8 mouse cellular contexts compared by ENCODE assay signal in genomic region chr3:108572309-108573010, GRCm38 (mm10). TPM values are rescaled to one million over a fixed set of nuclear protein-coding genes. Genes with fewer than 3 reads are reported as not detected.
DNase-seq lines count a peak whose midpoint lies in the region; ATAC-seq and TF ChIP-seq lines count a peak whose summit lies in the region.

No protein-coding gene starts in this region.

- H3K4me3 ChIP-seq in lung, embryonic 14.5 days (ENCODE audit: low read depth, low read length) = peak overlapping the region; percentile 58
- H3K4me3 ChIP-seq in embryonic facial prominence, embryonic 12.5 days = peak overlapping the region; percentile 61
- H3K4me3 ChIP-seq in intestine, embryonic 16.5 days (ENCODE audit: low read length) = peak overlapping the region; percentile 72
- H3K4me3 ChIP-seq in neural tube, embryonic 15.5 days (replicated peaks) = peak overlapping the region; percentile 59

- DNase-seq in lung, embryonic 14.5 days = peak; percentile 31
- no peak for DNase-seq in lung, postnatal 14 days
- DNase-seq in right cerebral cortex, postnatal 10 days (ENCODE audit: low spot score in 2 of 2) = no peak
- DNase-seq in left cerebral cortex, postnatal 14 days (ENCODE audit: low spot score in 2 of 2) = no peak
- DNase-seq in cerebellum, adult 9-11 months = no peak

- H3K4me1 ChIP-seq in lung, embryonic 14.5 days (ENCODE audit: insufficient read depth) = 0 out of 2 replicates have a peak, but pooled peaks cover 3% of the 10 kb centered on the region
- H3K4me1 ChIP-seq in embryonic facial prominence, embryonic 12.5 days = peaks cover 14% of the 10 kb centered on the region
- peaks cover 7% of the 10 kb centered on the region; the same call in 1 of the 2 replicates for H3K4me1 ChIP-seq in intestine, embryonic 16.5 days (ENCODE audit: control insufficient read depth, insufficient read depth, low read length)
- peaks cover 20% of the 10 kb centered on the region for H3K4me1 ChIP-seq in neural tube, embryonic 15.5 days

- H3K36me3 ChIP-seq in lung, embryonic 14.5 days (ENCODE audit: insufficient read depth) = no peaks in the 10 kb centered on the region
- no peaks in the 10 kb centered on the region for H3K36me3 ChIP-seq in embryonic facial prominence, embryonic 12.5 days
- H3K36me3 ChIP-seq in intestine, embryonic 16.5 days (ENCODE audit: control insufficient read depth, insufficient read depth, low read length) = no peaks in the 10 kb centered on the region
- no peaks in the 10 kb centered on the region for H3K36me3 ChIP-seq in neural tube, embryonic 15.5 days

- intact Hi-C loops in left cerebral cortex, postnatal 14 days (cut with DNase I) = no loop called here

- peak overlapping the region; percentile 60 for H3K4me2 ChIP-seq in lung, embryonic 14.5 days
- H3K4me2 ChIP-seq in embryonic facial prominence, embryonic 12.5 days (replicated peaks) = peak overlapping the region; percentile 58
- H3K4me2 ChIP-seq in intestine, embryonic 16.5 days (ENCODE audit: low read depth, low read length) = peak overlapping the region; percentile 74
- peak overlapping the region; percentile 80 for H3K4me2 ChIP-seq in neural tube, embryonic 15.5 days

- no peak for ATAC-seq in lung, embryonic 14.5 days (ENCODE audit: insufficient read depth)
- ATAC-seq in embryonic facial prominence, embryonic 12.5 days (ENCODE audit: insufficient number of reproducible peaks, insufficient read depth, low FRiP score, low TSS enrichment) = no peak
- no peak for ATAC-seq in intestine, embryonic 16.5 days
- ATAC-seq in neural tube, embryonic 15.5 days (ENCODE audit: low FRiP score) = no peak

- no peak for TF ChIP-seq CTCF in lung, embryonic 14.5 days (IDR thresholded peaks at IDR 0.05; ENCODE audit: low read depth)

- no peaks in the 10 kb centered on the region for H3K9me3 ChIP-seq in lung, embryonic 14.5 days (ENCODE audit: low read depth, low read length)
- H3K9me3 ChIP-seq in embryonic facial prominence, embryonic 12.5 days = no peaks in the 10 kb centered on the region
- no peaks in the 10 kb centered on the region for H3K9me3 ChIP-seq in intestine, embryonic 16.5 days (ENCODE audit: control insufficient read depth, low read length)
- H3K9me3 ChIP-seq in neural tube, embryonic 15.5 days (replicated peaks) = no peaks in the 10 kb centered on the region

- no peak overlapping the region for H3K27ac ChIP-seq in lung, embryonic 14.5 days (ENCODE audit: low read depth)
- no peak overlapping the region for H3K27ac ChIP-seq in embryonic facial prominence, embryonic 12.5 days
- H3K27ac ChIP-seq in intestine, embryonic 16.5 days (ENCODE audit: low read length) = 0 out of 2 replicates have a peak overlapping the region, but pooled peaks have one; percentile 29
- H3K27ac ChIP-seq in neural tube, embryonic 15.5 days (replicated peaks) = peak overlapping the region; percentile 82

- H3K27me3 ChIP-seq in lung, embryonic 14.5 days (ENCODE audit: insufficient read depth, low read length) = no peaks in the 10 kb centered on the region
- no peaks in the 10 kb centered on the region for H3K27me3 ChIP-seq in embryonic facial prominence, embryonic 12.5 days
- H3K27me3 ChIP-seq in intestine, embryonic 16.5 days (replicated peaks; ENCODE audit: control insufficient read depth, insufficient read depth, low read length) = no peaks in the 10 kb centered on the region
- H3K27me3 ChIP-seq in neural tube, embryonic 15.5 days (replicated peaks) = no peaks in the 10 kb centered on the region

- H3K9ac ChIP-seq in lung, embryonic 14.5 days = peak overlapping the region; percentile 63
- H3K9ac ChIP-seq in embryonic facial prominence, embryonic 12.5 days = peak overlapping the region; percentile 65
- peak overlapping the region; percentile 79 for H3K9ac ChIP-seq in intestine, embryonic 16.5 days (ENCODE audit: low read depth, low read length)
- peak overlapping the region; percentile 68 for H3K9ac ChIP-seq in neural tube, embryonic 15.5 days (replicated peaks)

- WGBS in lung, embryonic 14.5 days = 43% methylated on average over 18 of the region's 18 CpGs
- WGBS in embryonic facial prominence, embryonic 12.5 days = 43% methylated on average over 18 of the region's 18 CpGs
- WGBS in intestine, embryonic 16.5 days = 45% methylated on average over 18 of the region's 18 CpGs
- WGBS in neural tube, embryonic 15.5 days = 34% methylated on average over 18 of the region's 18 CpGs

RNA-seq across cellular contexts. Expression of gene Taf13, which starts 1.0 kb away (rescaled TPM):
- 38.5 and 38.9 TPM in 2 replicates for polyA plus RNA-seq in lung, embryonic 14.5 days (2014; fragmentation: Nextera tagmentation; extraction: Ambion mirVana)
- polyA plus RNA-seq in embryonic facial prominence, embryonic 12.5 days (2016; fragmentation: Nextera tagmentation; extraction: Ambion mirVana) = 51.7 and 52.3 TPM in 2 replicates
- polyA plus RNA-seq in intestine, embryonic 16.5 days (2015; fragmentation: Nextera tagmentation; extraction: Ambion mirVana) = 34.2 and 36.2 TPM in 2 replicates
- polyA plus RNA-seq in neural tube, embryonic 15.5 days (2015; fragmentation: Nextera tagmentation; extraction: Ambion mirVana) = 43.7 and 46.5 TPM in 2 replicates
- 10 to 100 TPM; 30.2 to 36.0 TPM for total RNA-seq in left cerebral cortex, postnatal 14 days (2021)

RNA-seq across cellular contexts. Expression of gene Tmem167b, which starts 10.2 kb away (rescaled TPM):
- 41.6 and 43.6 TPM in 2 replicates for polyA plus RNA-seq in lung, embryonic 14.5 days (2014; fragmentation: Nextera tagmentation; extraction: Ambion mirVana)
- 44.0 and 45.1 TPM in 2 replicates for polyA plus RNA-seq in embryonic facial prominence, embryonic 12.5 days (2016; fragmentation: Nextera tagmentation; extraction: Ambion mirVana)
- 34.4 and 34.9 TPM in 2 replicates for polyA plus RNA-seq in intestine, embryonic 16.5 days (2015; fragmentation: Nextera tagmentation; extraction: Ambion mirVana)
- 46.3 and 47.5 TPM in 2 replicates for polyA plus RNA-seq in neural tube, embryonic 15.5 days (2015; fragmentation: Nextera tagmentation; extraction: Ambion mirVana)
- 10 to 100 TPM; 36.3 to 39.0 TPM for total RNA-seq in left cerebral cortex, postnatal 14 days (2021)

RNA-seq across cellular contexts. Expression of gene Wdr47, which starts 18.6 kb away (rescaled TPM):
- 9.2 and 10.7 TPM in 2 replicates for polyA plus RNA-seq in lung, embryonic 14.5 days (2014; fragmentation: Nextera tagmentation; extraction: Ambion mirVana)
- polyA plus RNA-seq in embryonic facial prominence, embryonic 12.5 days (2016; fragmentation: Nextera tagmentation; extraction: Ambion mirVana) = 17.5 and 17.6 TPM in 2 replicates
- polyA plus RNA-seq in intestine, embryonic 16.5 days (2015; fragmentation: Nextera tagmentation; extraction: Ambion mirVana) = 6.4 and 7.1 TPM in 2 replicates
- polyA plus RNA-seq in neural tube, embryonic 15.5 days (2015; fragmentation: Nextera tagmentation; extraction: Ambion mirVana) = 80.5 and 94.7 TPM in 2 replicates
- 100 to 1,000 TPM; 131 to 147 TPM for total RNA-seq in left cerebral cortex, postnatal 14 days (2021)

RNA-seq across cellular contexts. Expression of gene 5330417C22Rik, which starts 36.1 kb away (rescaled TPM):
- polyA plus RNA-seq in lung, embryonic 14.5 days (2014; fragmentation: Nextera tagmentation; extraction: Ambion mirVana) = 9.0 and 13.3 TPM in 2 replicates
- 0.67 and 1.3 TPM in 2 replicates for polyA plus RNA-seq in embryonic facial prominence, embryonic 12.5 days (2016; fragmentation: Nextera tagmentation; extraction: Ambion mirVana)
- 15.5 and 18.0 TPM in 2 replicates for polyA plus RNA-seq in intestine, embryonic 16.5 days (2015; fragmentation: Nextera tagmentation; extraction: Ambion mirVana)
- polyA plus RNA-seq in neural tube, embryonic 15.5 days (2015; fragmentation: Nextera tagmentation; extraction: Ambion mirVana) = 12.1 and 15.8 TPM in 2 replicates
- 10 to 100 TPM; 26.9 to 31.9 TPM for total RNA-seq in left cerebral cortex, postnatal 14 days (2021)

RNA-seq across cellular contexts. Expression of gene 1700013F07Rik, which starts 38.5 kb away (rescaled TPM):
- 0.28 and 0.68 TPM in 2 replicates for polyA plus RNA-seq in lung, embryonic 14.5 days (2014; fragmentation: Nextera tagmentation; extraction: Ambion mirVana)
- polyA plus RNA-seq in embryonic facial prominence, embryonic 12.5 days (2016; fragmentation: Nextera tagmentation; extraction: Ambion mirVana) = 0.26 and 0.37 TPM in 2 replicates
- polyA plus RNA-seq in intestine, embryonic 16.5 days (2015; fragmentation: Nextera tagmentation; extraction: Ambion mirVana) = not detected in 2 replicates
- 0.87 and 1.2 TPM in 2 replicates for polyA plus RNA-seq in neural tube, embryonic 15.5 days (2015; fragmentation: Nextera tagmentation; extraction: Ambion mirVana)
- total RNA-seq in left cerebral cortex, postnatal 14 days (2021) = 1 to 10 TPM; 1.4 to 1.8 TPM

Comparison
In these comparisons a context has a peak if more than half of its experiments do, and no peak if none do; other contexts are left out.
1. H3K27ac ChIP-seq: peak in intestine, embryonic 16.5 days (single experiment) and neural tube, embryonic 15.5 days (single experiment); none in lung, embryonic 14.5 days (single experiment) and embryonic facial prominence, embryonic 12.5 days (single experiment).
2. Peak in every context shown above with its lines, with median percentiles within 50 percentile points of each other: H3K4me2 ChIP-seq, H3K4me3 ChIP-seq and H3K9ac ChIP-seq.